Mouse (Mus musculus): ENCODE measurements at regions not wholly inside any gene's neighbourhood (a gene's known extent, or its start where the extent isn't known, plus 50 kb on each side); places are given as distances from the start of the nearest gene placed in this dataset.
"Not testable (repeated sequence)": the region's sequence is repeated elsewhere in the genome, so short reads cannot be mapped to it uniquely, and the experiment has no call there.

- CTCF ChIA-PET: no interaction called here
Observed at GRCm38 (mm10) chr10:31143856-31144488, 169.2 kb upstream of the Hddc2 start.

GRCm38 (mm10) chr10:31144489-31144872 lies 168.7 kb upstream of the Hddc2 start:
- CTCF ChIA-PET: no interaction called here

- CTCF ChIA-PET: no interaction called here
Observed at GRCm38 (mm10) chr10:31173169-31173686, 140.0 kb upstream of the Hddc2 start.

GRCm38 (mm10) chr10:31189577-31189976 lies 123.6 kb upstream of the Hddc2 start:
- CTCF ChIA-PET: no interaction called here

GRCm38 (mm10) chr10:31212164-31212563 lies 101.0 kb upstream of the Hddc2 start:
- CTCF ChIA-PET: not testable (repeated sequence)

- CTCF ChIA-PET: no interaction called here
Observed at GRCm38 (mm10) chr10:31212778-31213454, 100.3 kb upstream of the Hddc2 start.

GRCm38 (mm10) chr10:31221902-31222301 lies 91.3 kb upstream of the Hddc2 start:
- CTCF ChIA-PET: no interaction called here

GRCm38 (mm10) chr10:31229078-31229477 lies 84.1 kb upstream of the Hddc2 start:
- CTCF ChIA-PET: no interaction called here

GRCm38 (mm10) chr10:31242442-31242966 lies 70.7 kb upstream of the Hddc2 start:
- CTCF ChIA-PET: no interaction called here

GRCm38 (mm10) chr10:31252584-31253381 lies 60.4 kb upstream of the Hddc2 start:
- CTCF ChIA-PET: no interaction called here

- CTCF ChIA-PET: interaction anchor here (0.7 kb wide), 1 partner anchor 10 kb away, joined by 5 read pairs; no protein-coding TSS in a partner anchor
Observed at GRCm38 (mm10) chr10:31256934-31257333, 56.2 kb upstream of the Hddc2 start.

- CTCF ChIA-PET: no interaction called here
Observed at GRCm38 (mm10) chr10:31257611-31258010, 55.6 kb upstream of the Hddc2 start.

- CTCF ChIA-PET: no interaction called here
Observed at GRCm38 (mm10) chr10:31260914-31261313, 52.3 kb upstream of the Hddc2 start.

Data from spleen, embryonic (tissue).